Mouse (Mus musculus): Measurements from ENCODE around the gene Ikzf2.

- TF ChIP-seq CTCF (IDR thresholded peaks at IDR 0.05; ENCODE audit: low read depth, low read length) (no peak), POLR2A (IDR thresholded peaks at IDR 0.05; ENCODE audit: insufficient read depth, low read length) (no peak), EP300 (IDR thresholded peaks at IDR 0.05; ENCODE audit: insufficient read depth, low read depth, low read length) (no peak)
Observed at GRCm38 (mm10) chr1:69630508-69630907, 56.5 kb downstream of the Ikzf2 start.

Data from ES-Bruce4 (cell line).